Mouse (Mus musculus) midbrain, embryonic 11.5 days (tissue): Measurements from ENCODE around the gene Cfap77. TPM values are rescaled to one million over a fixed set of nuclear protein-coding genes. Genes with fewer than 3 reads are reported as not detected.
A peak's percentile ranks its signal among the peaks of the same experiment; 100 is the strongest.
"Not testable (repeated sequence)": the region's sequence is repeated elsewhere in the genome, so short reads cannot be mapped to it uniquely, and the experiment has no call there.

ENCODE experiments used
- ATAC-seq: fragments of 200-750 bp; cut with Nextera tagmentation; 2 replicates; pipeline ENCODE4 v1.8.0; 2017; ENCODE audit warnings: moderate TSS enrichment, moderate library complexity; ENCODE audit not compliant: low FRiP score
- DNase-seq: peaks from one replicate; pipeline ENCODE4 v3.0.0; 2015; ENCODE audit warnings: low spot score; ENCODE audit errors: missing footprints
- H3K27ac ChIP-seq: fragments of 300-500 bp; sonication (generic); 2 replicates; pipeline ENCODE4 v1.5.1; 2014; ENCODE audit warnings: low read depth, low read length
- H3K27me3 ChIP-seq: fragments of 300-500 bp; sonication (generic); 2 replicates; pipeline ENCODE4 v1.6.1; 2014; ENCODE audit warnings: mild to moderate bottlenecking, low read length, moderate library complexity, mixed read lengths; ENCODE audit not compliant: control insufficient read depth, insufficient read depth
- H3K36me3 ChIP-seq: fragments of 300-500 bp; sonication (generic); 2 replicates; pipeline ENCODE4 v1.6.1; 2014; ENCODE audit warnings: mild to moderate bottlenecking, low read length, moderate library complexity, mixed read lengths; ENCODE audit not compliant: control insufficient read depth, insufficient read depth
- H3K4me1 ChIP-seq: fragments of 300-500 bp; sonication (generic); 2 replicates; pipeline ENCODE4 v1.6.1; 2014; ENCODE audit warnings: low read length; ENCODE audit not compliant: control insufficient read depth, insufficient read depth
- H3K4me2 ChIP-seq: fragments of 300-500 bp; sonication (generic); 2 replicates; pipeline ENCODE4 v1.6.1; 2014; ENCODE audit warnings: mild to moderate bottlenecking, moderate library complexity
- H3K4me3 ChIP-seq: fragments of 300-500 bp; sonication (generic); 2 replicates; pipeline ENCODE4 v1.5.1; 2014; ENCODE audit warnings: low read depth, low read length
- H3K9ac ChIP-seq: fragments of 300-500 bp; sonication (generic); 2 replicates; pipeline ENCODE4 v1.6.1; 2014; ENCODE audit warnings: low read length
- H3K9me3 ChIP-seq: fragments of 300-500 bp; sonication (generic); 2 replicates; pipeline ENCODE4 v1.6.1; 2016; ENCODE audit warnings: low read length; ENCODE audit not compliant: control insufficient read depth
- WGBS: fragments of 180-500 bp; shearing (Covaris S2); extraction: QIAGEN DNeasy Blood & Tissue Kit; methylation state at CpG from one replicate; pipeline ENCODE4 v1.1.7; 2014; 5-methylcytosine and 5-hydroxymethylcytosine counted together
- polyA plus RNA-seq: library from polyadenylated mRNA; unstranded; fragments of >200 nt; fragmentation: Nextera tagmentation; extraction: Ambion mirVana; gene quantifications from 2 replicates; pipeline ENCODE4 v1.2.1, GENCODE M21; 2014

The Cfap77 gene
- 0.77 and 1.2 TPM in 2 replicates for polyA plus RNA-seq

- H3K4me3 ChIP-seq: peak within 1 kb of the TSS; percentile 44
- H3K27ac ChIP-seq: no peak within 1 kb of the TSS; the same call in 1 of the 2 replicates
- ATAC-seq (peak; percentile 68; the same call in 1 of the 2 replicates), DNase-seq (peak; percentile 98)
- H3K4me2 ChIP-seq: peak within 1 kb of the TSS; percentile 72
- peaks cover 9% of the 10 kb centered on the region for H3K27me3 ChIP-seq
- no peaks in the 10 kb centered on the region for H3K36me3 ChIP-seq
- peaks cover 16% of the 10 kb centered on the region for H3K4me1 ChIP-seq
- no peaks in the 10 kb centered on the region for H3K9me3 ChIP-seq
- under 1% methylated on average over 25 of the region's 25 CpGs for whole genome bisulfite sequencing
- H3K9ac ChIP-seq: peak within 1 kb of the TSS; percentile 72
Measured at GRCm38 (mm10) chr2:29054991-29055390, at the start of gene Cfap77. Gene Cfap77 (minus strand): TSS chr2:29055066.

GRCm38 (mm10) chr2:29102416-29103377 lies 47.8 kb upstream of the Cfap77 start:
- not testable (repeated sequence) for H3K4me3 ChIP-seq, DNase-seq, H3K36me3 ChIP-seq, H3K4me2 ChIP-seq, H3K27ac ChIP-seq, ATAC-seq, H3K9me3 ChIP-seq, H3K4me1 ChIP-seq, H3K27me3 ChIP-seq, H3K9ac ChIP-seq
- 85% methylated on average over 9 of the region's 10 CpGs for WGBS

- WGBS: 79% methylated on average over 7 of the region's 7 CpGs
- Histone ChIP-seq H3K4me1 (no peaks in the 10 kb centered on the region), H3K27me3 (no peaks in the 10 kb centered on the region), H3K27ac (no peak overlapping the region), H3K9ac (no peak overlapping the region), H3K9me3 (no peaks in the 10 kb centered on the region), H3K4me3 (no peak overlapping the region), H3K4me2 (no peak overlapping the region), H3K36me3 (no peaks in the 10 kb centered on the region)
- ATAC-seq (no peak), DNase-seq (no peak)
Measured at GRCm38 (mm10) chr2:29100822-29101534, 46.1 kb upstream of the Cfap77 start.

DNA sequence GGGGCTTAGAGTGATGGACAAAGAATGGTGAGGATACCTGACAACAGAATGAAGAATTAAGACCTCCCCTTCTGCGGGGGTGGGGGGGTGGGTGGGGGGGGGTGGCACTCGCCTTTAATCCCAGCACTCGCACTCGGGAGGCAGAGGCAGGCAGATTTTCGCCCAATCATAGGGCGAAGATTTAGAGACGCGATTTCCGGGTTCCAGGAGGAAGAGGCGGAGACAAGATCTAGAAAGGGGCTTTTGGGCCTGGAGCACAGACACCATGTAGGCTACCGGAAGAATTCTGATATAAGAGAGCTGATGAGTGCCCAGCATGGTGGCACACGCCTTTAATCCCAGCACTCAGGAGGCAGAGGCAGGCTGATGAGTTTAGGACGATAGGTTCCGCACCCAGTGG lies 44.8 kb upstream of the Cfap77 start:
- ATAC-seq: no peak
- Histone ChIP-seq H3K36me3 (no peaks in the 10 kb centered on the region), H3K9ac (no peak overlapping the region), H3K27ac (no peak overlapping the region), H3K4me3 (no peak overlapping the region), H3K4me1 (no peaks in the 10 kb centered on the region), H3K9me3 (no peaks in the 10 kb centered on the region), H3K4me2 (no peak overlapping the region), H3K27me3 (no peaks in the 10 kb centered on the region)
- 88% methylated on average over 14 of the region's 14 CpGs for WGBS
- no peak for DNase-seq

DNA sequence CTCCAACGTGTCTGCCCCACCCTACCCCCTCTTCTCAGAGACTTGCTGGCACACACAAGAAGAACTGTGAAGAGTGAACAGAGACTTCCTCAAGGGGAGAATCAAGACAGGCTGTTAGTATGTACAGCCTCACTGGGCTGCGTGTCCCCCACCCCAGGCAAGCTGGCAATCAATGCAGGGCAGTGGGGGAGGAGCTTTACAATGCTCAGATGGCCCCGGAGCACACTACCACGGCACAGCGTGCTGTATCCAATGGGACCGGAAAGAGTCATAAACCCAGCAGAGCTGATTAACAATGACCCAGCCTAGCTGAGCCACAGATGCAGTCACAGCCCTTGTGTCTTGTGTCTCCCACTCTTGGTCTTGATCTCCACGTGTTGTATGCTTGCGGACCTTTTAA lies 43.9 kb upstream of the Cfap77 start:
- Histone ChIP-seq H3K4me2 (no peak overlapping the region), H3K9ac (no peak overlapping the region), H3K36me3 (no peaks in the 10 kb centered on the region), H3K4me3 (no peak overlapping the region), H3K27ac (no peak overlapping the region), H3K27me3 (no peaks in the 10 kb centered on the region), H3K9me3 (no peaks in the 10 kb centered on the region), H3K4me1 (no peaks in the 10 kb centered on the region)
- ATAC-seq: no peak
- no peak for DNase-seq
- WGBS: 84% methylated on average over 8 of the region's 8 CpGs

DNA sequence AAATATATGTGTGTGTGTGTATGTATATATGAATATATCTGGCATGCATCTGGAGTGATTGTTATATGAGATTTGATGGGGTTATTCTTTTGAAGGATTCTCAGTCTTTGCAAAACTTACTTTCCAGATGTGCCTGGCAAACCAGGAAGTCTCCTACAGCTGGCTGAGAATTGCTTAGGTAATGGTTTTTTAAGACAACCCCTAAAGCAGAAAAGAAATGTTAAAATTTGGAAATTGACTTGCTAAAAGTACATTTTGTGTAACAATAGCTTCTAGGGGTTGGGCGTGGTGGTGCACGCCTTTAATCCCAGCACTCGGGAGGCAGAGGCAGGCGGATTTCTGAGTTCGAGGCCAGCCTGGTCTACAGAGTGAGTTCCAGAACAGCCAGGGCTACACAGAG lies 43.1 kb upstream of the Cfap77 start:
- not testable (repeated sequence) for H3K9me3 ChIP-seq, H3K4me2 ChIP-seq, H3K4me1 ChIP-seq, H3K27me3 ChIP-seq, H3K9ac ChIP-seq, DNase-seq, ATAC-seq, H3K36me3 ChIP-seq, H3K4me3 ChIP-seq, H3K27ac ChIP-seq
- 97% methylated on average over 5 of the region's 5 CpGs for WGBS

- no peaks in the 10 kb centered on the region for H3K36me3 ChIP-seq
- WGBS: 76% methylated on average over 3 of the region's 3 CpGs
Measured at GRCm38 (mm10) chr2:29097465-29097864, 42.6 kb upstream of the Cfap77 start.

DNA sequence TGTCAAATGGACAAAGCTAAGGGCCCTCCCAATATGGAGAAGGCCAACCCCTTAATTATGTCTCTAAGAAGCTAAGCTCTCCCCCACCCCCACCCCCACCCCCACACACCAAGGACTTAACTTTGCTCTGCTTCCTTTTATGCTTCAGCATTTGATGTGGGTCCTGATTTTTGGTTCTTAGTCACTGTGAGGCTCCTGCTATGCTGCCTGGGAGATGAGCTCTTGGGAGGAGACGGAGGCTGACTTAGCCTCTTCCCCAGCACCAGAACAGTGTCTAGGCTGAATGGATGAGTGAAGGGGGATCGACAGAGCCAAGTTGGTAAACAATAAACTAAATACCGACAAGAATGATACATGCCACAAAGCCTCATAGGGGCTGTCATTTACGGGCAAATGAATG lies 41.9 kb upstream of the Cfap77 start:
- no peak for DNase-seq
- H3K27me3 ChIP-seq: no peaks in the 10 kb centered on the region
- H3K9ac ChIP-seq: no peak overlapping the region
- H3K36me3 ChIP-seq: no peaks in the 10 kb centered on the region
- 57% methylated on average over 4 of the region's 4 CpGs for WGBS
- H3K9me3 ChIP-seq: no peaks in the 10 kb centered on the region
- no peak overlapping the region for H3K27ac ChIP-seq
- no peaks in the 10 kb centered on the region for H3K4me1 ChIP-seq
- H3K4me2 ChIP-seq: no peak overlapping the region
- H3K4me3 ChIP-seq: no peak overlapping the region
- ATAC-seq: no peak

More at GRCm38 (mm10) chr2:29097465-29097864, 42.6 kb upstream of the Cfap77 start:
- Histone ChIP-seq H3K4me1 (no peaks in the 10 kb centered on the region), H3K4me3 (no peak overlapping the region), H3K27ac (no peak overlapping the region), H3K27me3 (no peaks in the 10 kb centered on the region), H3K9me3 (no peaks in the 10 kb centered on the region), H3K9ac (no peak overlapping the region), H3K4me2 (no peak overlapping the region)
- DNase-seq (no peak), ATAC-seq (no peak)

GRCm38 (mm10) chr2:29095674-29096073 lies 40.8 kb upstream of the Cfap77 start:
- H3K4me3 ChIP-seq: no peak overlapping the region
- WGBS: 93% methylated on average over 8 of the region's 8 CpGs
- H3K36me3 ChIP-seq: no peaks in the 10 kb centered on the region
- ATAC-seq: no peak
- no peak for DNase-seq
- H3K4me1 ChIP-seq: no peaks in the 10 kb centered on the region
- H3K9me3 ChIP-seq: no peaks in the 10 kb centered on the region
- H3K27me3 ChIP-seq: no peaks in the 10 kb centered on the region
- no peak overlapping the region for H3K9ac ChIP-seq
- no peak overlapping the region for H3K4me2 ChIP-seq
- H3K27ac ChIP-seq: no peak overlapping the region
